Mouse (Mus musculus): ENCODE results near the gene Wfdc3. TPM values are rescaled to one million over a fixed set of nuclear protein-coding genes. Genes with fewer than 3 reads are reported as not detected.

The Wfdc3 gene
- 1 to 10 TPM in 1 of 2 experiments, under 1 TPM in 1; 0.60 to 1.1 TPM for total RNA-seq (2021)

GRCm38 (mm10) chr2:164745843-164746479, at the start of gene Wfdc3, which contains the start of gene Dnttip1:
Gene Wfdc3 (minus strand): TSS chr2:164745931.
Gene Dnttip1 (plus strand): TSS chr2:164745983.
- intact Hi-C loops (cut with DNase I): no loop called here
- peak; percentile 94 for DNase-seq

GRCm38 (mm10) chr2:164794293-164794692, 48.6 kb upstream of the Wfdc3 start:
- intact Hi-C loops (cut with DNase I): no loop called here

GRCm38 (mm10) chr2:164793772-164794171, 48.0 kb upstream of the Wfdc3 start:
- no peak for DNase-seq
- intact Hi-C loops (cut with DNase I): no loop called here

More at GRCm38 (mm10) chr2:164794293-164794692, 48.6 kb upstream of the Wfdc3 start:
- DNase-seq: peak; percentile 93

GRCm38 (mm10) chr2:164793236-164793635, 47.5 kb upstream of the Wfdc3 start:
- DNase-seq: peak; percentile 62
- intact Hi-C loops (cut with DNase I): no loop called here

GRCm38 (mm10) chr2:164792400-164793190, 46.9 kb upstream of the Wfdc3 start:
- no peak for DNase-seq
- intact Hi-C loops (cut with DNase I): no loop called here

- intact Hi-C loops (cut with DNase I): no loop called here
- DNase-seq: peak; percentile 45
Observed at GRCm38 (mm10) chr2:164791841-164792261, 46.1 kb upstream of the Wfdc3 start.

GRCm38 (mm10) chr2:164790451-164790850, 44.7 kb upstream of the Wfdc3 start:
- intact Hi-C loops (cut with DNase I): no loop called here
- no peak for DNase-seq

GRCm38 (mm10) chr2:164788411-164788810, 42.7 kb upstream of the Wfdc3 start:
- no peak for DNase-seq
- intact Hi-C loops (cut with DNase I): no loop called here

- intact Hi-C loops (cut with DNase I): no loop called here
- DNase-seq: no peak
Observed at GRCm38 (mm10) chr2:164787779-164788178, 42.0 kb upstream of the Wfdc3 start.

- no peak for DNase-seq
- intact Hi-C loops (cut with DNase I): no loop called here
Observed at GRCm38 (mm10) chr2:164787032-164787431, 41.3 kb upstream of the Wfdc3 start.

GRCm38 (mm10) chr2:164786388-164786885, 40.7 kb upstream of the Wfdc3 start:
- intact Hi-C loops (cut with DNase I): no loop called here
- DNase-seq: no peak

GRCm38 (mm10) chr2:164785481-164786387, 40.0 kb upstream of the Wfdc3 start, which contains the start of gene Snx21:
Gene Snx21 (plus strand): TSS chr2:164785823.
- intact Hi-C loops (cut with DNase I): no loop called here
- peak; percentile 82 for DNase-seq

- no peak for DNase-seq
- intact Hi-C loops (cut with DNase I): no loop called here
Observed at GRCm38 (mm10) chr2:164784869-164785420, 39.2 kb upstream of the Wfdc3 start.

- intact Hi-C loops (cut with DNase I): no loop called here
- DNase-seq: no peak
Observed at GRCm38 (mm10) chr2:164783926-164784581, 38.3 kb upstream of the Wfdc3 start.

- intact Hi-C loops (cut with DNase I): no loop called here
Observed at GRCm38 (mm10) chr2:164781876-164782275, 36.1 kb upstream of the Wfdc3 start.

GRCm38 (mm10) chr2:164779481-164780086, 33.9 kb upstream of the Wfdc3 start, which contains the start of gene Tnnc2:
Gene Tnnc2 (minus strand): TSS chr2:164779967.
- no peak for DNase-seq
- intact Hi-C loops (cut with DNase I): no loop called here

More at GRCm38 (mm10) chr2:164781876-164782275, 36.1 kb upstream of the Wfdc3 start:
- no peak for DNase-seq

- no peak for DNase-seq
- intact Hi-C loops (cut with DNase I): no loop called here
Observed at GRCm38 (mm10) chr2:164778809-164779208, 33.1 kb upstream of the Wfdc3 start.

- intact Hi-C loops (cut with DNase I): no loop called here
- DNase-seq: no peak
Observed at GRCm38 (mm10) chr2:164778015-164778287, 32.2 kb upstream of the Wfdc3 start.

GRCm38 (mm10) chr2:164777246-164778014, 31.7 kb upstream of the Wfdc3 start:
- intact Hi-C loops (cut with DNase I): no loop called here
- DNase-seq: no peak
